Mouse (Mus musculus): ENCODE data around the gene Timm8a2. TPM values are rescaled to one million over a fixed set of nuclear protein-coding genes. Genes with fewer than 3 reads are reported as not detected.

The Timm8a2 gene
- polyA plus RNA-seq, 1 experiment from 2014 or later: not detected

- Histone ChIP-seq H3K27me3 (ENCODE audit: control insufficient read depth, insufficient read depth, low read length) (no peaks in the 10 kb centered on the region), H3K36me3 (ENCODE audit: control insufficient read depth, insufficient read depth, low read length) (no peaks in the 10 kb centered on the region), H3K27ac (ENCODE audit: low read length) (no peak overlapping the region), H3K9me3 (replicated peaks; ENCODE audit: control insufficient read depth, low read length) (no peaks in the 10 kb centered on the region), H3K9ac (ENCODE audit: low read length) (no peak overlapping the region), H3K4me1 (ENCODE audit: control insufficient read depth, insufficient read depth, low read length) (no peaks in the 10 kb centered on the region), H3K4me2 (ENCODE audit: low read depth, low read length) (no peak overlapping the region), H3K4me3 (replicated peaks; ENCODE audit: low read length) (no peak overlapping the region)
- no peak for ATAC-seq (ENCODE audit: insufficient read depth, low FRiP score)
Observed at GRCm38 (mm10) chr14:122003812-122004211, 30.7 kb upstream of the Timm8a2 start.

GRCm38 (mm10) chr14:122008261-122008660 lies 26.2 kb upstream of the Timm8a2 start:
- Histone ChIP-seq H3K4me2 (ENCODE audit: low read depth, low read length) (no peak overlapping the region), H3K27me3 (ENCODE audit: control insufficient read depth, insufficient read depth, low read length) (no peaks in the 10 kb centered on the region), H3K4me1 (ENCODE audit: control insufficient read depth, insufficient read depth, low read length) (0 out of 2 replicates have a peak, but pooled peaks cover 3% of the 10 kb centered on the region), H3K4me3 (replicated peaks; ENCODE audit: low read length) (no peak overlapping the region), H3K9me3 (replicated peaks; ENCODE audit: control insufficient read depth, low read length) (no peaks in the 10 kb centered on the region), H3K36me3 (ENCODE audit: control insufficient read depth, insufficient read depth, low read length) (no peaks in the 10 kb centered on the region), H3K9ac (ENCODE audit: low read length) (no peak overlapping the region), H3K27ac (ENCODE audit: low read length) (no peak overlapping the region)
- ATAC-seq (ENCODE audit: insufficient read depth, low FRiP score): no peak; the same call in 1 of the 2 replicates
- 87% methylated on average over 4 of the region's 4 CpGs for WGBS

- Histone ChIP-seq H3K4me3 (replicated peaks; ENCODE audit: low read length) (no peak overlapping the region), H3K9me3 (replicated peaks; ENCODE audit: control insufficient read depth, low read length) (no peaks in the 10 kb centered on the region), H3K4me2 (ENCODE audit: low read depth, low read length) (no peak overlapping the region), H3K9ac (ENCODE audit: low read length) (no peak overlapping the region), H3K27me3 (ENCODE audit: control insufficient read depth, insufficient read depth, low read length) (no peaks in the 10 kb centered on the region), H3K4me1 (ENCODE audit: control insufficient read depth, insufficient read depth, low read length) (0 out of 2 replicates have a peak, but pooled peaks cover 3% of the 10 kb centered on the region), H3K27ac (ENCODE audit: low read length) (no peak overlapping the region), H3K36me3 (ENCODE audit: control insufficient read depth, insufficient read depth, low read length) (no peaks in the 10 kb centered on the region)
- no peak for ATAC-seq (ENCODE audit: insufficient read depth, low FRiP score)
- WGBS: 88% methylated on average over 13 of the region's 13 CpGs
Observed at GRCm38 (mm10) chr14:122009502-122009901, 25.0 kb upstream of the Timm8a2 start.

GRCm38 (mm10) chr14:122010301-122010700 lies 24.2 kb upstream of the Timm8a2 start:
- 56% methylated on average over 7 of the region's 7 CpGs for WGBS
- no peaks in the 10 kb centered on the region for H3K9me3 ChIP-seq (replicated peaks; ENCODE audit: control insufficient read depth, low read length)
- no peak overlapping the region for H3K9ac ChIP-seq (ENCODE audit: low read length)
- no peak for ATAC-seq (ENCODE audit: insufficient read depth, low FRiP score)
- no peak overlapping the region for H3K4me3 ChIP-seq (replicated peaks; ENCODE audit: low read length)
- no peaks in the 10 kb centered on the region for H3K27me3 ChIP-seq (ENCODE audit: control insufficient read depth, insufficient read depth, low read length)
- H3K4me2 ChIP-seq (ENCODE audit: low read depth, low read length): no peak overlapping the region
- H3K27ac ChIP-seq (ENCODE audit: low read length): no peak overlapping the region
- no peaks in the 10 kb centered on the region for H3K36me3 ChIP-seq (ENCODE audit: control insufficient read depth, insufficient read depth, low read length)
- H3K4me1 ChIP-seq (ENCODE audit: control insufficient read depth, insufficient read depth, low read length): 0 out of 2 replicates have a peak, but pooled peaks cover 3% of the 10 kb centered on the region

- Histone ChIP-seq H3K27ac (ENCODE audit: low read length) (no peak overlapping the region), H3K4me2 (ENCODE audit: low read depth, low read length) (no peak overlapping the region), H3K9ac (ENCODE audit: low read length) (no peak overlapping the region), H3K36me3 (ENCODE audit: control insufficient read depth, insufficient read depth, low read length) (no peaks in the 10 kb centered on the region), H3K4me1 (ENCODE audit: control insufficient read depth, insufficient read depth, low read length) (0 out of 2 replicates have a peak, but pooled peaks cover 3% of the 10 kb centered on the region), H3K9me3 (replicated peaks; ENCODE audit: control insufficient read depth, low read length) (no peaks in the 10 kb centered on the region), H3K27me3 (ENCODE audit: control insufficient read depth, insufficient read depth, low read length) (no peaks in the 10 kb centered on the region), H3K4me3 (replicated peaks; ENCODE audit: low read length) (no peak overlapping the region)
- 94% methylated on average over 8 of the region's 8 CpGs for WGBS
- no peak for ATAC-seq (ENCODE audit: insufficient read depth, low FRiP score)
Observed at GRCm38 (mm10) chr14:122011768-122012167, 22.7 kb upstream of the Timm8a2 start.

- H3K4me3 ChIP-seq (replicated peaks; ENCODE audit: low read length): no peak overlapping the region
- no peak overlapping the region for H3K4me2 ChIP-seq (ENCODE audit: low read depth, low read length)
- no peaks in the 10 kb centered on the region for H3K27me3 ChIP-seq (ENCODE audit: control insufficient read depth, insufficient read depth, low read length)
- no peak overlapping the region for H3K27ac ChIP-seq (ENCODE audit: low read length)
- 0 out of 2 replicates have a peak, but pooled peaks cover 3% of the 10 kb centered on the region for H3K4me1 ChIP-seq (ENCODE audit: control insufficient read depth, insufficient read depth, low read length)
- 65% methylated on average over 5 of the region's 5 CpGs for WGBS
- no peak for ATAC-seq (ENCODE audit: insufficient read depth, low FRiP score)
- peak overlapping the region; percentile 17; the same call in 1 of the 2 replicates for H3K9ac ChIP-seq (ENCODE audit: low read length)
- H3K36me3 ChIP-seq (ENCODE audit: control insufficient read depth, insufficient read depth, low read length): no peaks in the 10 kb centered on the region
- H3K9me3 ChIP-seq (replicated peaks; ENCODE audit: control insufficient read depth, low read length): no peaks in the 10 kb centered on the region
Observed at GRCm38 (mm10) chr14:122012193-122012592, 22.3 kb upstream of the Timm8a2 start.

- no peak overlapping the region for H3K4me3 ChIP-seq (replicated peaks; ENCODE audit: low read length)
- 0 out of 2 replicates have a peak, but pooled peaks cover 3% of the 10 kb centered on the region for H3K4me1 ChIP-seq (ENCODE audit: control insufficient read depth, insufficient read depth, low read length)
- H3K9me3 ChIP-seq (replicated peaks; ENCODE audit: control insufficient read depth, low read length): no peaks in the 10 kb centered on the region
- no peak overlapping the region for H3K9ac ChIP-seq (ENCODE audit: low read length)
- no peaks in the 10 kb centered on the region for H3K36me3 ChIP-seq (ENCODE audit: control insufficient read depth, insufficient read depth, low read length)
- no peaks in the 10 kb centered on the region for H3K27me3 ChIP-seq (ENCODE audit: control insufficient read depth, insufficient read depth, low read length)
- ATAC-seq (ENCODE audit: insufficient read depth, low FRiP score): no peak
- 60% methylated on average over 13 of the region's 13 CpGs for WGBS
- H3K27ac ChIP-seq (ENCODE audit: low read length): no peak overlapping the region
- H3K4me2 ChIP-seq (ENCODE audit: low read depth, low read length): no peak overlapping the region
Observed at GRCm38 (mm10) chr14:122012814-122013213, 21.7 kb upstream of the Timm8a2 start.

- no peak overlapping the region for H3K4me3 ChIP-seq (replicated peaks; ENCODE audit: low read length)
- 75% methylated on average over 14 of the region's 14 CpGs for WGBS
- H3K9ac ChIP-seq (ENCODE audit: low read length): no peak overlapping the region
- no peak overlapping the region for H3K4me2 ChIP-seq (ENCODE audit: low read depth, low read length)
- no peaks in the 10 kb centered on the region for H3K27me3 ChIP-seq (ENCODE audit: control insufficient read depth, insufficient read depth, low read length)
- no peaks in the 10 kb centered on the region for H3K9me3 ChIP-seq (replicated peaks; ENCODE audit: control insufficient read depth, low read length)
- peak; percentile 51; the same call in 1 of the 2 replicates for ATAC-seq (ENCODE audit: insufficient read depth, low FRiP score)
- 0 out of 2 replicates have a peak, but pooled peaks cover 3% of the 10 kb centered on the region for H3K4me1 ChIP-seq (ENCODE audit: control insufficient read depth, insufficient read depth, low read length)
- no peaks in the 10 kb centered on the region for H3K36me3 ChIP-seq (ENCODE audit: control insufficient read depth, insufficient read depth, low read length)
- H3K27ac ChIP-seq (ENCODE audit: low read length): no peak overlapping the region
Observed at GRCm38 (mm10) chr14:122013417-122013951, 21.0 kb upstream of the Timm8a2 start.

GRCm38 (mm10) chr14:122017958-122018357 lies 16.5 kb upstream of the Timm8a2 start:
- Histone ChIP-seq H3K9me3 (replicated peaks; ENCODE audit: control insufficient read depth, low read length) (no peaks in the 10 kb centered on the region), H3K4me3 (replicated peaks; ENCODE audit: low read length) (no peak overlapping the region), H3K4me1 (ENCODE audit: control insufficient read depth, insufficient read depth, low read length) (no peaks in the 10 kb centered on the region), H3K27ac (ENCODE audit: low read length) (no peak overlapping the region), H3K27me3 (ENCODE audit: control insufficient read depth, insufficient read depth, low read length) (no peaks in the 10 kb centered on the region), H3K36me3 (ENCODE audit: control insufficient read depth, insufficient read depth, low read length) (no peaks in the 10 kb centered on the region), H3K9ac (ENCODE audit: low read length) (no peak overlapping the region), H3K4me2 (ENCODE audit: low read depth, low read length) (no peak overlapping the region)
- 78% methylated on average over 2 of the region's 2 CpGs for WGBS
- ATAC-seq (ENCODE audit: insufficient read depth, low FRiP score): no peak

Measured in stomach, embryonic 16.5 days (tissue).